Mouse (Mus musculus) thymus, adult 18-20 months (tissue): ENCODE data around the gene Vsnl1.
A peak's percentile ranks its signal among the peaks of the same experiment; 100 is the strongest.

Experiments used
- DNase-seq, 2 experiments: peaks; one replicate each; pipeline ENCODE4 v3.0.0; 2022; ENCODE audit warnings: mixed read lengths in 2 of 2

Gene Vsnl1

DNA sequence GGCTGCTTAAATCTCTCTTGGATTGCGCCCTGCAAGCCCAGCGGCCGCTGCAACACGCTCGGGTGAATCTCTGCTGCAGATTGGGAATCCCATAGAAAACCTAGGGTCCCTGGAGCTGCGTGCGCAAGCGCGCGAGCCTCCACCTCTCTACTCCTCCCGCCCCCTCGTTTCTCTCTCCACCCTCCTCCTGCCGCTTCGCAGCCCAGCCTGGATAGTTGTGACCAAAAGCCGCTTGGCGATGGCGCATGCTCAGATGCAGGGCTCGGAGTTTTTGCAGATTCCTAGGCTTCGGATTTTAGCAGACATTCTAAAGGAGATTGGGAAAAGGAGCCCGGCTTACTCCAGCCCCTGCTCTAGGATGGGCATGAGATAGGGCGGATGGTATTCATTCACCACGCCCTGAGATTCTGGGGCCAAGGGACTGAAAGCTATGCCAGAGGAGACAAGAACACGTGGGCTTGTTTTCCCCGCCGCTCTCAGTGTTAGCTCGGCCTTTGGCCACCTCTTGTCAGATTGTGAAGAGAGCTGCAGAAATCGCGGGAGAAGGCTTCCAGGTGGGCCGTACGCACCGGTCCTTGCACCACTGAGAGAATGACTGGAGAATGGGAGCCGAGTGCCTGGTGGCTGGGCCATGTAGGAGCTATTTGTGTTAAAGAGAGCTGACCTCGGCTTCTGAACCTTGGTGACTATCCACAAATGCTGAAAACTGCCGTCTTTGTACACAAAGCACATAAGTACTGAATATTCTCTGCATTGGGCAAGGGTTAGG, at the start of gene Vsnl1:
Vsnl1 (minus strand) TSS at position 117 of the 769 bp plus-strand sequence.
- DNase-seq = no peak

DNA sequence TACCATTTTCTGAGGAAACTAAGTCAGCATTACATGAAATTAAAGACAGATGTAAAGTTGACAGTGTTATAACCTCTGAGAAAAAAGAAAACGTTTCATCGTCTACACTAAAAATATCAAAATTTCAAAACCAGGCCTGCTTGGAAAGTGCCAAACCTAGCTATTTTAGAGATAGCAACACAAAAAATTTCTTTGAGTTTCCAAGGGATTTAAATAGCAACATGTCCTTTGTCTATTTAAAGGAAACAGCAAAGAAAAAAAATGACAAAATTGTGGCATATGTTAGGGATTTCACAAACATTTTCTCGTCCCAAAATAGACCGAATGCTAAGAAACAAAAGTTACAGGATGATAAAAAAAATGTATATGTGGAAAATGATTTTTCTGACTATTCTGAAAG, 20.2 kb upstream of the Vsnl1 start:
- no peak for DNase-seq

DNA sequence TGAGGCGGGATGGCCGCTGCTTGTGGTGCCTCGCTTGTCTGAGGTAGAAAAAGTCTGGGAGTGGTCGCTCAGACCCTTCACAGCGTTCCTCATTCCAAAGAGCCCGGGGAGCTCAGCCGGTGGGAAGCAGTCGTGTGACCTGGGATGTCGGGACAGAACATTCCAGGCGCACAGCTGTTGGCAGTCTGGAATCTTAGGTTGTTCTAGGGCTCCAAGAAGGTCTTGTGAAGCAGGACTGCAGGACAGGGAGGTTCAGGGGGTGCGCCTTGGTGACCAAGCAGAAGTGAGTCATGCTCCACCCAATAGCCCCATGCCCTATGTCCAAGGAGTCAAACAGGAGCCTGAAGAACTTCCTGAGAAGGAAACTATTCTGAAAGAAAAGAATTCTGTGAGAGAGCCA, 19.8 kb upstream of the Vsnl1 start:
- DNase-seq = no peak

DNA sequence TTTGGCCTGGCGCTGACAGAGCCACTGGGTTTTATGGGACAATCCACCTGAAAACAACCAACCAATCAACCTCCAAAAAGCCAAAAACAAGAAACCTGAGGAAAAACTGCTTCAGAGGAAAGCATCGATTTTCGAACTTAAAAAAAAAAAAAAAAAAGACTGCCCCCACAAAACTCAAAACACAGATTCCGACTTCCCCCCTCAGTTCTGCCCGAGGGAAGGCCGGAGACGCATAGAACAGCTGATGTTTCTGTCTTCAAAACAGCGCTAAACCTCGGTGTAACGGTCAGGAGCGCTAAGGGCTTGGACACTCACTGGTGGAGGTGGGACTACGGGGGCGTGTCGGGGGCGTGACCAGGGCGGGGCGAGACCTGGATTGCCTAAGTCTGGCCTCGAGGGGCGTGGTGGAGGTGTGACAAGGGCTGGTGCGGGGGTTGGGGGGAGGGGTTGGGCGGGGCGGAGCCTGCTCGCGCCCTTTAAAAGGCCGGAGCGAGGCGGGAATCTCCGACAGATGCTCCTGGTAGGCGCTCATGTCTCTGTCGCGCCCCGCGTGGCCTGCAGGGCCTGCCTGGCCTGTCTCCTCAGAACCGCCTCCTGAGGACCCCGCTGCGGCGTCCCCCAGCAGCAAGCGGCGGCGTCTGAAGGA, 19.3 kb upstream of the Vsnl1 start, which contains the start of gene Rad51ap2:
Rad51ap2 (plus strand) TSS at position 531 of the 646 bp plus-strand sequence.
- DNase-seq = peak; percentile 21 to 23

DNA sequence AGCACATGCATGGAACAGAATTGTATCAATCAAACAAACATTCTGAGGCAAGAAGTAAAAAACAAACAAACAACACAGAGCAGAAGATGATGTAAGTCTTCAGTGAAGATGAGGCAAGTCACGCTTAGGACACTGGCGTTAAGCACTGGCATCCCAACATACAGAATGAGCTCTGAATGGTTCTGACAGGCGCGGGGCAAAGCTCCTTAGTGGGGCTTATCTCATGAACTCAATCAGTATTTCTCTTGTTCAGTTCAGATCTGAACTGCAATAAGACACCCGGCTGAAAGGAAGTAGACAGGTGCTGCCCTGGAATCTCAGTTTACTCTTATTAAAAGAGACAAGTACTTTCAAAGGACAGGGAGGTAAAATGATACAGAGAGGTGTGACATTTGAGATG, 17.7 kb upstream of the Vsnl1 start:
- no peak for DNase-seq

DNA sequence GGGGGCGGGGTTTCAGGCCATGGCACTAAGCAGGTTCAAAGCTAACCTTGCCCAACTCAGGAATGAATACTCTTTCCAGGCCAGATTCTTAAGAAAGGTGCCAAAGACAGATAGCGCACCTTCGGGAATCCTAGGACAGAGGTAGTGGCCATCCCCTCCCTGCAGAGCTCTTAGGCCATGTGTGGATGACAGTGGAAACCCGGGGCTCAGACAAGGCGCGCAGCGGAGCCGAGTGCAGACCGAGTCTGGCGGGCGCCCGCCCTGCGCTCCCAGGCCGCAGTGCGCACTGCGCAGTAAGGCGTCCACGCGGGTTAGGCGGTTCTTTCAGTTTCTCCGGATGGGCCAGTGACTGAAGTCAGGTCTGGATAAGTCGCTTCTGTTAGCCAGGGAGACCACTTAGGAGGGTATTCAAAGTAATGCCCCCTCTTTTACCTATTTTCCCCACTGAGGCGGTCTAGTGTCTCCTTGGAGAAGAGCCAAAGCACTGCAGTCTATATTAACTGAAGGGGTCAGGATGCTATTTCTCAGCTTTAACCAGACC, 1.6 kb upstream of the Vsnl1 start:
- DNase-seq = no peak

DNA sequence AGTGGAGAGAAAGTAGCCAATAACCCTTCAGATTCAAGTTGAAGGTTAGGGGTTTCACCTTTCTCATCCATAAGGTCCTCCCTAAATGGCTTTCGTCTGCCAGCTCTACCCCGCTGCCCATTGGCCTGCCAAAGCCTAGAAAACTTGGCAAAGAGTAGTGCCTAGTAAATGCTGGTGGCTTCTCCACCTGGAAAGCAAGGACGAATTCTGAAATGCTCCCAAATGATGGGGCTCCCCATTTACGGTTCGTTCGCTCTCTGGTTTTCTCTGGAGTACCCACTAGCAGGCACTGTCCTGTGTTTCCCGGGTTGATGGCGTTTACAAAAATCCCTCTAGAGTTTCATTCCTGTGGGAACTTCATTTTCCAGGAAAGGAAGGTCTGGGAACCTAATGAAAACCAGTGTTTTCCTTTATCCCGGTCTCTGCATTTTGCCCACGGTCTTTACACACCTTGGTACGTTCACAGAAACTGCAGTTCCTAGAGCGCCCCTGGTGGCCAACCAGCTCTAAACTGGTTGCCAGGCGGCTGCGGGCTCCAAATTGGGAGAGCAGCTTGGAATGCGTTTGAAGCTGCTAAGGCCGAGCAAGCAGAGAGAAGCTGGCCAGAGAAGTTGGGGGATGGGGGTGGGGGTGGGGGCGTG, 973 bp upstream of the Vsnl1 start:
- no peak for DNase-seq

DNA sequence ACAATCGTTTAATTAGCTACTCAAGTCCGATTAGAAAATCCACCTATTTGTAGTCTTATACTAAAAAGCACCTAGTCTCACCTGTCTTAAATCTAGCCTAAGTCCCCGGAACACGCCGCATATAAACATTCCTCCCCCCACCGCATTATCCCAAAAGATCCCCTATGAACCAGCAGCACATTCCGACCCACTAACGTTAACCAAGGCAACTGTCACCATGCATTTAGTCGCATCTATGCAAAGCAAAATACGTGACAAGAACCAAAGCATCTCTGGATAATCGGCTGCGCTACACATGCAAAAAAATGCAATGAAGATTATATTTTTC, 426 bp downstream of the Vsnl1 start:
- DNase-seq = no peak

DNA sequence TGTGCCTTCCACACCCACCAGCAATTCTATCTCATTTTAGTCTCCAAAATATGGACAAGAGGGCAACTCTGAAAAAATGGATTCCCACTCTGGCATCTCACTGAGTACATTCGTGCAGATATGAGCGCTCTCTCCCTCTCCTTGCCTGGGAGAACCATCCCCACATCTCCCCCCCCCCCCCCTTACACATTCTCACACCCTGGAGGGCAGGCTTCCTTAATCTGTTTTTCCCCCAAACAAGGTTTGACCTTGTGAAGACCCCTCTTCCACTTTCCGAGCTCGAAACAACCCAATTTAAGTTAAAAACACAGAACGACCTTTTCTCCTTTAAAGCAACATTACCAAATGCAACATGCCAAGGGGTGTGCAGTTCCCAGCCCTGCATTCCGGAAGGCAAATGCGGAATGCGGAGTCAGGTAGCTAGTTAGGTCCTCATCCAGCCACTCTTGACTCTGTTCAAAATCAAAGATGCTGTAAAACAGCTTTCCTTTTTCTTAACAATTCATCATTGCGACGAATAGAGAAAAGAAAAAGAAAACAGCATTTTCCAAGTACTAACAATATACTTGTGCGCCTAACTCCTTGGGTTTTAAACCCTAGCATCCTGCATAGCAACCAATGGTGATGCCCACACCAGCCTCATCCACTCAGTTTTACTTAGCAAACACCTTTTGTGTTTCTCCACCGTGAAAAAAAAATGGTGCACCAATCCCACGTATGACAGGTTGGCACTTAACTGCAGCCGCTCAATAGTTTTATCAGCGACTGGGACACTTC, 979 bp downstream of the Vsnl1 start:
- DNase-seq = no peak

DNA sequence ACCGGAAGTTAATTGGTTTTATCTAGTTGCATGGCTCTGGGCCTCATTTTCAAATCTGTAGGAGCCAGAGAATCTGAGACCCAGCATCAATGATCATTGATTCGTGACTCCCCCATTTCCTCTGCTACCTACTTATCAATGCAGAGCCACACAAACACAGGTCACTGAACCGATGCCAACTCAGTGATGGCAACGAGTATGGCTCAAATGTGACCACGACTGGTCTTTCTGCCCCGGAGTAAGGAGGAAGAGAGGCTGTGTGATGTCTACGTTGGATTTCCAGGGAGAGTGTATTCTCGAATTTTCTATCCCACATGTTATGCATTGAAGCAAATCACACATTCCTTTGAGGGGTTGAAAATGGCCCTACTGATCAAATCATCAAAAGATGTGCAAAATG, 2.0 kb downstream of the Vsnl1 start:
- DNase-seq = no peak

DNA sequence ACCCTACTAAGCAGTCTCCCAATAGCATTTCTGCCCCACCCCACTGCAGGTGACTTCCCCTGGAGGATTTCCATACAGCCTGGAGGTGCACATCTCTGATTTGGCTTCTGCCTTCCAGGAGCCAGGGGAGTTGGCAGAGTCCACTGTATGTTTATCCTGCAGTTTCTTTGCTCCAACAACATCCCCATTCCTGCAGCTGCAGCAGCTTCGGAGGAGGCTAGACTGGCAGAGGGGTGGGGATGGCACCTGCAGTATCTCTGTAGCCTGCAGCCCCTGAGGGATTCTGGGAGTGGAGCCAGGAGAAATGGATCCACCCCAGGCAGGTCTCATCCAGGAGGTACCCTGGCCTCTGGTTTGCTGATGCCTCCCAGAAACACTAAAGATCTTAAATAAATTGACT, 2.7 kb downstream of the Vsnl1 start:
- DNase-seq = no peak

DNA sequence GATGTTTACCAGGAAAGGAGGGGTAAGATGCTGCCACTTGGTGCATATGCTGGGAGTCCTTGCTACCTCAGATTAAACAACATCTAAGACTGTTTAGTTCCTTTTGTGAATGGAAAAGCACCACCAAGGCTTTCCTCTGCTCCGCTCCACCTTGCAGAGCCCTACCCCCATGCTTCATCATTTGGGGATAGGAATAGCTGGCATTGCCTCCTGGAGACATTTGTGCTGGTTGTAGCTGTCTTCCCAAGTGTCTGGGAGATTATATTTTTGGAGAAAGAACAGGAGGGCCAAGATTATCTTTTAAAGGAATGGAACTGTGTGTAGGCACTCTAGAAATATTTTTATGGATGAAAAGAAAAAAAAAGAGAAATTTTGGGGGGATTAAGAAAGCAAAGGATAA, 3.3 kb downstream of the Vsnl1 start:
- no peak for DNase-seq

DNA sequence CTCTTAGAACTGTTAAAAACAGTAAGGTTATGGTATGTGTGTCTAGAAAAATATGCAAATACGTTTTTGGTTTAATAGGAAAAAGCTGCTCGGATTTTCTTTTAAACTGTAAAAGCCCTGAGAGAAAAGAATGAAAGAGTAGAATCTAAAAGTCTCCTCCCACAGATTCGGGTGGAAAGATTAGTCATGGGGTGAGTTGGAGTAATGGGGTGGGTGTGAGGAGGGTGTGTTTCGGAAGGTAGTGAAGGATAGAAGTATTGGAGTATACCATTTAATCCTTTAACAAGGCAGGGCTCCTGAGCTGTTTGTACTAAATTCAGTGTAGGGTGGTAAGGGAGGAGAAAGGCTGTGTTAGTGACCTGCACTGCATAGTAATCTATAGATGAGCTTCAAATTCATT, 9.0 kb downstream of the Vsnl1 start:
- DNase-seq = no peak

DNA sequence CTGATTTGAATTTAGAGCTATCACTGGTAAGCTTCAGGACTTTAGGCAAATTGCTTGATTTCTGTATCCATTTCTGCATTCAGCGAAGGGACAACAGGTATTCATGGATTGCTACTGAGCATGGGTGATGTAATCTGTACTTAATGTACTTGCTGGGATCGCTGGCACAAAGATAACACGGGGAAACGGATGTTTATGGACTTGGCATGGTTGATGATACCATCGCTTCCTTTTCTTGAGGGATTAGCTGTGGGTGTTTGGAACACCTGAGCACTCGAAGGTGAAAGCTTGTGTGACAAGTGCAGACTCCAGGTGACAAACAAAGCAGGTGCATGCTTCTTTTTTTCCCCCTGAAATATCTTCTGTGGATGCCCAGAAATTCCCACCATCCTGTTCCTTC, 18.3 kb downstream of the Vsnl1 start:
- no peak for DNase-seq

DNA sequence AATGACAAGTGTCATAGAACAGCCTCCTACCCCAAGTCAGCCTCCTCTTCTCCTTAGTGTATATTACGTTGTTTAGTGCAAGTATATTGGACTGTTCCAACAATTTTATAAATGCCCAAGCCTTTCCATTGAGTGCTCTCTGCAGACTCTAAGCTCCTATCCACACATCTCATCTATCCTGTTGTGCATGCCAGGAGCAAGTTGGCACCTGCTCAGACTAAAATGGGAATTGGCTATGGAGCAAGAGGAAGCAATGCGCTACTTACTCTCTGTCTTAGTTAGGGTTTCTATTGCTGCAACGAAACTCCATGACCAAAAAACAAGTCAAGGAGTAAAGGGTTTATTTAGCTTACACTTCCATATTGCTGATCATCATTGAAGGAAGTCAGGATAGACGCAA, 28.7 kb downstream of the Vsnl1 start:
- DNase-seq = no peak

DNA sequence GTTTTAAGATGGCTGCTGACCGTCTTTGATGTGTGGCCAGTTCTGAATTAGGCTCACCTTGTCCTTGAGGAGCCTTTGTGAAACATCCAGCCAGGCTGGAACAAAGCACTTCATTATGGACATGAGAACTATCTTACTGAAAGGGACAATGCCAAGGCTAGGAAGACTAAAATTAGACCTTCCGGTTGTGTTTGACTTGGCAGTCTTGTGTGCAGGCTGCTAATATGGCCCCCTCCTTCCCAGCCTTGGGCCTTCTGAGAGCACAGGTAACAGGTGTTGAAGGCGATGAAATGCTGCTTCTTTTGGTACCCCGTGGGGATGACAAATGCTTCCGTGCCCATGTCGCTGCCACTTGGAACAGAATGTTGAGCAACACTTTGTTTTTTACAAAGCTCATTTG, 37.6 kb downstream of the Vsnl1 start:
- DNase-seq = no peak

DNA sequence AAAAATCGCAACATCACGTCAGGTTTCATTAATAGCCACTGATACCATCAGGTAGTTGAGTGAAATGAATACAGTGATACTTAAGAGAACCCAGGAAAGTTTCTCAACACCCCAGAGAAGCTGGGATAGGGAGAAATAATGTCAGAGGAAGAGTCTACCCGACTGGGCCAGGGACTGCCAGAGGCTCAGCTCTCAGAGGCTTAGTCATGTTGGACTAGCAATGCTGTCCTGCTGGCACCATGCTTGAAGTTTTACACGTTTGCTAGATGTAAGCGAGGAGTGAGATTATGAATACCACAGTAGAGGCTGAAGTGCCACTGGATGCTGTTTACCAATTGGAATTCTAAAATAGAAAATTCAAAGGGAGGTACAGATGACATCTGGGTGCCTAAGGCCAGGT, 39.4 kb downstream of the Vsnl1 start:
- DNase-seq = no peak

DNA sequence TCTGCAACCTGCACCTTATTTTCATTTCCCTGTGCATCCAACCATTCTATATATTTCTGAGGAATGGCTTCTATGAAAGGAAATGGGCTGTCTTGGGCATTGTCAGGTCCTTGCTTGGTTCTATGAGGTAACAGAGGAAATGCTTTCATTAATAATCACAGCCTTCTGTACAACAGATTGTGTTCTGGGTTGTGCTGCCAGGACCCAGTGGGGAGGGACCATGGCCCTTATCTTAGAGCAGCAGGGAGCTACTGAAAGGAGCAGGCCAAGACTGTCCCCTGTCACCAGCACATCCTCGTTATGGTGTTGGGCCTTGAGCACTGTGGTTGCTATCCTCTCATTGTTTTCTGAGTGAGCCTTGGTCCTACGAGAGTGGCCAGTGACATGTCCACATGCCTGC, 40.9 kb downstream of the Vsnl1 start:
- no peak for DNase-seq

DNA sequence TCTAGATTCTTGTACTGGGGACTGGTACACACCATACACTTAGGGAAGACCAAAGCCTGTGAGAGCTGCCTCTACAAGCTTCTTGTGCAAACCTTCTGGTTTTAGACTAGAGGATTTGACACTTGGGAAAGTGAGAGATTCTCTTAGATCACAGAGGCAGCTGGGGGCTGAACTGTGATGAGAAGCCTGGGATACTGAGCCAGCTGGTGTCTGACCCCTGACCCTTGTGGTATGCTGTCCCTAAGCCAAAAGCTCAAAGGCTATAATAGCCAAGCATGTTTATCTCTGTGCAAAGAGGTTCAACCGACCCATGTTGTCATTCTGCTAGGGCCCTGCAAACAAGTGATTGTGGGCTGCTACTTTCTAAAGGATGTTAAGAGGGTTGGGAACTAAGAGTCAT, 43.9 kb downstream of the Vsnl1 start:
- no peak for DNase-seq

DNA sequence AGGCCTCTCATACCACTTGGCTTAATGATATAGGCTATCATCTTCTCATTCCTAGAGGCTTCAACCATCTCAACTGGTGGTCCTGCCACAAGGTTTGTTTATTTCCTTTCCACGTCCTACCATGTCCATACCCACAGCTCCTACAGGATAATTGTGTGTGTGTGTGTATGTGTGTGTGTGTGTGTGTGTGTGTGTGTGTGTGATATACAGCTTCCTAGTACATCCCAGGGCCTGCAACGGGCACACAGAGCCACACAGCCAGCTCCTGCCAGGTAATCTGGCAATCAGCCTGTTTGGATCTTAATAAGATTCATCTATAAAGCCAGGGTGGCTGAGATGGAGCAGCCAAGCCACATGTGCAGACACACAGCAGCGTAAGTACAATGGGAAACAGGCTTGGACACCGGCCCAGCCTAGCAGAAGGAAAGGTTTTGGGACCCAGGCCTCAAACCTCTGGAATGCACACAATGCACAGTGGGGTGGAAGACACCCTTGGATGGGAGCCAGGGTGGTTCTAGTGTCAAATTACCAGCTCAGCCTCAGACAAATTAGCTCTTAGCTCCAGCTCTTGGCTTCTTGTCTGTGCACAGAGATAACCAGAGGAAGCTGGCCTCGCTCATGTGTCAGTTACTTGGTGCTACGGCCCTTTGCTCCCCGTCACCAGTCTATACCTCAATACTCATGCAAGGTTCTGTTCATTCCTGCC, 45.0 kb downstream of the Vsnl1 start:
- no peak for DNase-seq

DNA sequence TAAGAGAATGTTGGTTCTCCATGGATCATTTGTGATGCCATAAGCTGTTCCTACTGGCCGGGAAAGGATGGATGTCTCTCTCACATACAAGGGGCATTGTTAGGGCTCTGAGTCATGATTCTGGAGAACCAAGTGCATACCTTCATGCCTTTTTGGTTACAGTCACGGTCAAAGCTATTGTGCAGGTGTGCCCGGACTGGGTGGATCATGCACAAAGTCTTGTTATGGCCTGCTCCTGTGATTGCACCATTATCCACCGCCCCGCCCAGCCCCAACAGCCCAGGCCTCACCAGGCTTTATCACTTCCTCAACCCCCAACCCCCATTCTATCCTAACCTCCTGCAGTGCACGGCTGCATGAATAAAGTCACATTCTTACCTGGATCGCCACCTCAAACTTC, 47.3 kb downstream of the Vsnl1 start:
- no peak for DNase-seq

DNA sequence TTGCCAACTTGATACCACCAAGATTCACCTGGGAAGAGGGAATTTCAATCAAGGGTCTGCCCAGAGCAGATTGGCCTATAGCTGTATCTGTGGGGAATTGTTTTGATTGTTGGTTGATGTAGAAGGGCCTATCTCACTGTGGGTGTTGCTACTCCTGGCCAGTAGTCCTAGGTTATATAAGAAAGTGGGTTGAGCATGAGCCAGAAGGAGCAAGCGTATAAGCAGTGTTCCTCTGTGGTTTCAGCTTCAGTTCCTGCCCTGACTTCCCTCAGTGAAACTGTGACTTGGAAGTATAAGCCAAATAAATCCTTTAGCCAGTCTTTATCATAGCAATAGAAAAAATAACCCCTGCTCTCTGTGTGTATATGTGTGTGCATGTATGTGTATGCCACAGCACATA, 51.7 kb downstream of the Vsnl1 start:
- DNase-seq = no peak

DNA sequence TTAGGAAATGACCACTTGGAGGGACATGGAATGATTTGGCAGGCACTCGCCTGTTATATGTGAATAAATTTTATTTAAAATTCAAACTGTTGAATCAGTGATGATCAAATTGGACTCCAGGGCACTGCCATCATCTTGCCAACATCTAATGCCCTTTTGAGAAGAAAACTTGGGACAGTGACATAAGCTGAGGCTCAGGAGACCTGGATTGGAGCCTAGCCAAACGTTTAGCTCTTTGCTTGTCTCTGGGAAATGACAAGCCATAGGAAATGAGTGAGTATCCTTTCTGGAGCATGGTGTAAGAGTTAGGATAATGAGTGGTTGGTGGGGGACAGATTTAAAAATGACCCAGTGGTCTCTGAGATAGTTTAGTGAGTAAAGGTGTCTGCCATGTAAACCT, 57.0 kb downstream of the Vsnl1 start:
- no peak for DNase-seq
